Mouse (Mus musculus): ENCODE measurements at regions not wholly inside any gene's neighbourhood (a gene's known extent, or its start where the extent isn't known, plus 50 kb on each side); places are given as distances from the start of the nearest gene placed in this dataset.

- TF ChIP-seq CTCF (IDR thresholded peaks at IDR 0.05; ENCODE audit: low read depth), result no peak
- TF ChIP-seq EP300 (IDR thresholded peaks at IDR 0.05; ENCODE audit: low read depth), result no peak
Measured at GRCm38 (mm10) chr8:87028171-87028570, 143.1 kb upstream of the N4bp1 start.
